Mouse (Mus musculus) midbrain, embryonic 12.5 days (tissue): Measurements from ENCODE around the gene Lsm7. TPM values are rescaled to one million over a fixed set of nuclear protein-coding genes. Genes with fewer than 3 reads are reported as not detected.

Source experiments
- ATAC-seq: fragments of 200-750 bp; cut with Nextera tagmentation; 2 replicates; pipeline ENCODE4 v1.8.0; 2017; ENCODE audit warnings: low read depth, moderate TSS enrichment, moderate library complexity; ENCODE audit not compliant: low FRiP score
- H3K27ac ChIP-seq: fragments of 300-500 bp; sonication (generic); replicated peaks from 2 replicates; pipeline ENCODE4 v1.5.1; 2016; ENCODE audit warnings: mild to moderate bottlenecking
- H3K27me3 ChIP-seq: fragments of 300-500 bp; sonication (generic); 2 replicates; pipeline ENCODE4 v1.6.1; 2016; ENCODE audit warnings: mild to moderate bottlenecking
- H3K36me3 ChIP-seq: fragments of 300-500 bp; sonication (generic); 2 replicates; pipeline ENCODE4 v1.6.1; 2016
- H3K4me1 ChIP-seq: fragments of 300-500 bp; sonication (generic); 2 replicates; pipeline ENCODE4 v1.6.1; 2016
- H3K4me2 ChIP-seq: fragments of 300-500 bp; sonication (generic); replicated peaks from 2 replicates; pipeline ENCODE4 v1.6.1; 2016; ENCODE audit warnings: mild to moderate bottlenecking, moderate library complexity
- H3K4me3 ChIP-seq: fragments of 300-500 bp; sonication (generic); 2 replicates; pipeline ENCODE4 v1.5.1; 2016; ENCODE audit warnings: mild to moderate bottlenecking
- H3K9ac ChIP-seq: fragments of 300-500 bp; sonication (generic); replicated peaks from 2 replicates; pipeline ENCODE4 v1.6.1; 2016; ENCODE audit warnings: mild to moderate bottlenecking, moderate library complexity
- H3K9me3 ChIP-seq: fragments of 300-500 bp; sonication (generic); 2 replicates; pipeline ENCODE4 v1.6.1; 2016; ENCODE audit warnings: mild to moderate bottlenecking
- WGBS: fragments of 180-500 bp; shearing (Covaris S2); methylation state at CpG from one replicate; pipeline ENCODE4 v1.1.7; 2016; 5-methylcytosine and 5-hydroxymethylcytosine counted together
- polyA plus RNA-seq: library from polyadenylated mRNA; unstranded; fragments of >200 nt; fragmentation: Nextera tagmentation; extraction: Ambion mirVana; gene quantifications from 2 replicates; pipeline ENCODE4 v1.2.1, GENCODE M21; 2016

Lsm7 gene
- polyA plus RNA-seq, 1 experiment from 2014 or later = 250 TPM

DNA sequence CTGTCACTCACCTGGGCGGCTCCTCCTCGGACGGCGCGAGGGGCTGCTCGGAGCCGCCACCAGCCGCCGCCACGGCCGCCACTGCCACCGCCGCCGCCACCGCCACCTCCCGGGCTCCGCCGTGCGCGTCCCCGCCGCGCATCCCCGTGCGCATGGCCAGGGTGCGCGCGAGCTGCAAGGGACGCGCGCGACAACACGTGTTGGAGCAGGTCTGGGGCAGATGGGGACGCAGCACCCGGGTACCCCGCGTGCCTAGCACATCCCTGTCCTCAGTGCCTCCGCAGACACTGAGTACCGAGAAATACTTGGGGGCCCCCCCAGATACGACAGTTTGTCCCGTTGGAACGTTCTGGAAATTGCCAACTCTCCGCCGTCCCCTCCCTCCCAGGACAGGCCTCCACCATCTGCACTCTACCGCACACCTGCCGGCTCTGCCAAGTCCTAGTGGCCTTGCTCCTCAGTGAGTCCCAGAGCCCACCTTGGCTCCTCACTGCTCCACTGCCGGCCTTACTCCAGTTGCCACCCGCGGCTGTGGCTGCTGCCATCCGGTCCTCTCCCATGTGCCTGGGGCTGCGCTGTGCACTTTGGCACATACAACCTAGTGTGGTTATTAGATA is 11.0 kb downstream of the Lsm7 start, which contains the start of gene Lingo3:
TSS of gene Lingo3 (minus strand) at position 109 of the 617 bp plus-strand sequence.
- H3K4me2 ChIP-seq = peak within 1 kb of the TSS; percentile 72
- peak within 1 kb of the TSS; percentile 44 for H3K4me3 ChIP-seq
- 6% methylated on average over 44 of the region's 51 CpGs for WGBS
- H3K36me3 ChIP-seq = no peaks in the 10 kb centered on the region
- peaks cover 13% of the 10 kb centered on the region for H3K4me1 ChIP-seq
- no peak within 1 kb of the TSS for H3K27ac ChIP-seq
- H3K9me3 ChIP-seq = no peaks in the 10 kb centered on the region
- ATAC-seq = 0 out of 2 replicates have a peak, but pooled peaks have one; percentile 34
- H3K9ac ChIP-seq = peak within 1 kb of the TSS; percentile 50
- peaks cover 66% of the 10 kb centered on the region for H3K27me3 ChIP-seq

DNA sequence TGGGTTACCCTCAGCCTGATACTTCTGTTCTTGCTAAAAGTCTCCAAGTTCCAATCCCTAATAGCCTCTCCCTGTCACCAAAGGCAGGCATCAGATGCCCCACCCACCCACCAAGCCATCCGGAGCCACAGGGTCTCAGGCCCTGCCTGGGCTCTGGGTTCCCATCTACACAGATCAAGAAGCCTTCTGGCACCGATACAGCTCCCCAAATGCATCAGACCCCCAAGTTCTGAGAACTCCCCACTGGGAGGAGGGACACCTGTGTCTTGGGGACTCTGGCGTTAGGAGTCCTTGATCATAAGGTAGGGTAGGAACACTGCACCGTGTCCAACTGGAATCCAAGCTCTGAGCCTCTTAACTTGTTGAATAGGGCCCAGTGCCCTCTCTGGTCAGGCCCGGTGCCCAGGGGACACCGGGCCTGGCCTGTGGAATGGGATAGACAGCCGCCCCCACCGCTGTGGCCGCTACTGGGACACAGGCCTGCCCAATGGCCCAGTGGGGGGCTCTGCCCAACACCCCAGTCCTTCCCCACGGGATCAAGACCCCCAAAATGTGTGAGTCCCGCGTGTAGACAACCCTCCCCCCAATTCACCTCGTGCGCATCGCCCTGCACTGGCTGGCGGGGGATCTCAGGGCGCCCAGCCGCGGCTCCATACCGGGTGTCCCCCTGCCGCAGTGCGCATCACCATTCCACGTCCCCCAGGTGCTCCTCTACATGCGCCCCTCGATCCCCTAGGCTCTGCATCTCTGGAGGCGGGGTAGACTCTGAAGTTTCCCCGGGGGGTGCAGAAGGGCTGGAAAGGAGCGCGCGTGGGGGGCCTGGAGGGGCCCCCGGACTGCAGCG is 11.7 kb downstream of the Lsm7 start:
- Histone ChIP-seq H3K36me3 (no peaks in the 10 kb centered on the region), H3K27ac (no peak overlapping the region), H3K4me2 (peak overlapping the region; percentile 72), H3K9ac (peak overlapping the region; percentile 50), H3K4me3 (peak overlapping the region; percentile 44), H3K27me3 (peaks cover 69% of the 10 kb centered on the region), H3K4me1 (peaks cover 11% of the 10 kb centered on the region), H3K9me3 (no peaks in the 10 kb centered on the region)
- WGBS = 10% methylated on average over 32 of the region's 32 CpGs
- 0 out of 2 replicates have a peak, but pooled peaks have one; percentile 55 for ATAC-seq

DNA sequence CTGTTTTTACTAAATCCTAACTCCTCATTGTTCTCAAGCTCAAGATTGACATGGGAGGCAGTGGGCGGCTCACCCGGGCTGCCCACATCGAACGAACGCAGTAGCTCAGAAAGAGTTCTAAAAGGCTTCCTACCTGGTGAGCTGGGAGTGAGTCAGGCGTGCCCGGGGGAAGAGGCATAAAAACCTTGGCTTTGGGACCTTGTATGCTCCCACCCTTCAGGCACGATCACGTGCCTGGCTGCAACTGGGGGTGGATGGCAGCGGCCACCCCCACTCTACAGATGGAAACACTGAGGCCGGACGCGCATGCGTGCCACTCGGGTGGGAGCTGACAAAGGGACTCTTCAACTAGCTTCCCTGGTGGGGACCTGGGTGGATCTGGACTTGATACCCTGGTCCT is 12.7 kb downstream of the Lsm7 start:
- no peak for ATAC-seq
- H3K27me3 ChIP-seq = peaks cover 78% of the 10 kb centered on the region
- no peaks in the 10 kb centered on the region for H3K9me3 ChIP-seq
- WGBS = 85% methylated on average over 15 of the region's 15 CpGs
- peaks cover 11% of the 10 kb centered on the region for H3K4me1 ChIP-seq
- no peak overlapping the region for H3K4me3 ChIP-seq
- no peak overlapping the region for H3K4me2 ChIP-seq
- no peaks in the 10 kb centered on the region for H3K36me3 ChIP-seq
- no peak overlapping the region for H3K9ac ChIP-seq
- H3K27ac ChIP-seq = no peak overlapping the region

DNA sequence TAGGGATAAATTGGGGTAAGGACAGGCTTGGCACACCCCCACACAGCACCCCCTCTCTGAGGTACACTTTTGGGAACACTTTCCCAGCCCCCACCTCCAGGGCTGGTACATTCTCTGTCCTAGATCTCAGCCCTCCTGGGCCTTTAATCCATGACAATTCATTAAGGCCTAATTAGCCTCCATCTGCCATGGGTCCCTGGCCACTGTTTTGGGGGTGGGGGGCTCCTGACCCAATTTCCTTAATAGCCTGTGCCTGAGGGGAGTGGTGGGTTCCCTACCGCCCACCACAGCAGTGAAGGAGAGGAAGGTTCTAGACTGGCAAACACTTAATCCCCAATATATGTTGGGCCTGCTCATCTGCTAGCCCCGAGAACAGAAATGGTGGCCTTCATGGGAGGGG is 13.3 kb downstream of the Lsm7 start:
- no peak overlapping the region for H3K9ac ChIP-seq
- H3K27me3 ChIP-seq = peaks cover 85% of the 10 kb centered on the region
- H3K27ac ChIP-seq = no peak overlapping the region
- 83% methylated on average over 2 of the region's 2 CpGs for WGBS
- H3K36me3 ChIP-seq = no peaks in the 10 kb centered on the region
- ATAC-seq = no peak
- no peaks in the 10 kb centered on the region for H3K9me3 ChIP-seq
- no peak overlapping the region for H3K4me3 ChIP-seq
- H3K4me1 ChIP-seq = peaks cover 11% of the 10 kb centered on the region
- no peak overlapping the region for H3K4me2 ChIP-seq

DNA sequence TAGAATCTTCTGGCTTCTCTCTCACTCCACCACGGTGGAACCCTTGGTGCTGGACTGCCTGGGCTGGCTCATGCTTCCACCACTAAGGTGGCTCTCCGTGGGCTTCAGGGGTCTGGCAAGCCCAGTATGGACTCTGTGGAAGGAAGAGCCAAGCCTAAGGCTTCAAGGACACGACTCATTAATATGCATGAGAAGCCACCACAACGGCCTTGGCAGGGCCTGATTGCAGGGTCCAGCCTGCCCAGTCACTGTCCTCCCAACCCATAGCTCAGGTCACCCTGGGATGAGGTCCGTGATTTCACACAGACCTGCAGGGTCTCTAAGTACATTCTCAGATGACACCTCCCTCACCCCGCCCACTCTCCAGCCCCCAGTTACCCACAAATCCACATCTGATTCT is 15.2 kb downstream of the Lsm7 start:
- H3K27me3 ChIP-seq = peaks cover 86% of the 10 kb centered on the region
- no peak overlapping the region for H3K4me3 ChIP-seq
- 54% methylated on average over 6 of the region's 6 CpGs for WGBS
- no peak for ATAC-seq
- H3K27ac ChIP-seq = no peak overlapping the region
- H3K9ac ChIP-seq = no peak overlapping the region
- H3K9me3 ChIP-seq = no peaks in the 10 kb centered on the region
- H3K36me3 ChIP-seq = no peaks in the 10 kb centered on the region
- H3K4me2 ChIP-seq = no peak overlapping the region
- peaks cover 11% of the 10 kb centered on the region for H3K4me1 ChIP-seq

DNA sequence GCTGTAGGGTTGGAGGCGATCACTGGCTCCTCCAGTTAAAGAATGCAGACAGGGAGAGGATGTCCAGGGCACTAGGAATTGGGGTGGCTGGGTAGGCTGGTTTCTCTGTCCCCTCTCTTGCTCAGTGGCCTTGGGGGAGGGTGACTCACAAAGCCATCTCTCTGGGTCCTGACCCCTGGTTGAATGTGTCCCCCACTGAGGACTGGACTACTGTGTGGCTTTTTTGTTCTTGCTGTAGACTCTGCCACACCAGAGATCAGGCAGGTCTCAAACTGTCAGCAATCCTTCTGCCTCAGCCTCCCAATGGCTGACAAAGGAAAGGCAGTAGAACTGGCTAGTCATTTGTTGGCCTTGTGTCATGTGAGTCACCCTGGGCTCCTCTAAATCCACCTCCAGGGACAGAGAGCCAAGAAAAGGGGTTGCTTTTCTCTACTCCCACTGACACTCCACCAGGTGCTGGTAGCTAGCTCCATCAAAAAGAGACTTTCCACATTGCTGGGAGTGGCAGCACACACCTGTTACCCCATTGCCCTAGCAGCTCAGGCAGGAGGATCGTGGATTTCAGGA is 16.6 kb downstream of the Lsm7 start:
- Histone ChIP-seq H3K9ac (no peak overlapping the region), H3K4me2 (no peak overlapping the region), H3K36me3 (no peaks in the 10 kb centered on the region), H3K27me3 (peaks cover 86% of the 10 kb centered on the region), H3K27ac (no peak overlapping the region), H3K9me3 (no peaks in the 10 kb centered on the region), H3K4me3 (no peak overlapping the region), H3K4me1 (peaks cover 1% of the 10 kb centered on the region)
- 59% methylated on average over 2 of the region's 2 CpGs for WGBS
- ATAC-seq = no peak

DNA sequence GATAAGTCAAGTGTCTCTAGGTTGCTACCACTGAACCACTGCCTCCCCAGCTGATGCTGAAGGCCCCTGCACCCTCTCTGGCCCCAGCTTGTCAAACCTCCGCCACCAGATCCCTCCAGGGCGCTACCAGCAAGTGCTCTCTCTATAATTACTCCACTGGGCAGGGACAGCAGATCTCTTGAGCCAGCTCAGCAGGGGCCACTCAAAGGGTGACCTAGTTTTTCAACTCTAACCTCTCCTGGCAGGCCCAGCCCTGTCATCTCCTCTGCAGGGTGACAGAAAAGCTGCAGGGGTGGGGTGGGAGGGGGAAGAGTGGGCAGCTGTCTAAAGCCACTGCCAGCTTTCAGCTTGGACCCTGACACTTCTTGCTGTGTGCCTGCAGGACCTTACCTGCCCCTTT is 17.2 kb downstream of the Lsm7 start:
- 8% methylated on average over 2 of the region's 2 CpGs for WGBS
- peaks cover 84% of the 10 kb centered on the region for H3K27me3 ChIP-seq
- H3K9me3 ChIP-seq = no peaks in the 10 kb centered on the region
- no peak overlapping the region for H3K4me2 ChIP-seq
- peaks cover 4% of the 10 kb centered on the region for H3K4me1 ChIP-seq
- H3K27ac ChIP-seq = no peak overlapping the region
- no peaks in the 10 kb centered on the region for H3K36me3 ChIP-seq
- no peak for ATAC-seq
- no peak overlapping the region for H3K4me3 ChIP-seq
- 0 out of 2 replicates have a peak overlapping the region, but pooled peaks have one; percentile 11 for H3K9ac ChIP-seq

DNA sequence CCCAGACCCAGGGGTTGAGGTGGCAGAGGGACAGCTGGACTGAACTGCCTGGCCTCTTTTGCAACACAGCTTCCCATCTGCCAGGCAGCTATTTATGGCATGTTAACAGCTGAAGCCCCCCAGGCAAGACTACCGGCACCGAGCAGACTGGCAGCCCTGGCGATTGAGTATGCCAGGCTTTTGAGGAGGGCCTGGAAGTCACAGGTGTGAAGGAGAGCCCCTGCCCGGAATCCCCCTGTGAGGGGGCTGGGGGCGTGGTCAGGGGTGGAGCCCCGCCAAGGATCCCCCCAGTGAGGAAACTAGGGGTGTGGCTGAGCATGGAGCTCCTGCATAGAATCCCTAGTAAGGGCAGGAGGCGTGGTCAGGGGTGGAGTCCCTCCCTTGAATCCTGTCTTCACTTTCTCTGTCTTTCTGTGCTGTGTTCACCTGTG is 18.0 kb downstream of the Lsm7 start:
- 64% methylated on average over 7 of the region's 7 CpGs for WGBS

DNA sequence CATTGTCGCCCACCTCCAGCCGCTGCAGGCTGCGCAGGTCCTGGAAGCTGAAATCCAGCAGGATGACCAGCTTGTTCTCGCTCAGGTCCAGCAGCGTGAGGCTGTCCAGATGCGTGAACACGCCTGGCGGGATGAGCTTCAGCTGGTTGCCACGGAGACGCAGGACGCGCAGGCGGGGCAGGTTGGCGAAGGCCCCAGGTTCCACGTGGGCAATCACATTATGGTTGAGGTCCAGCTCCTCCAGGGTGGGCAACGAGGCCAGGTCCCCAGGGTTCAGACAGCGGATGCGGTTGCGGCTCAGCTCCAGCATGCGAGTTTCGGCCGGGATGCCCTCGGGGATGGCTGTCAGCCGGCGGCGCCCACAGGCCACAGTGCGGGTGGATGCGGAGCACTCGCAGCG is 19.4 kb downstream of the Lsm7 start:
- peak overlapping the region; percentile 11; the same call in 1 of the 2 replicates for H3K9ac ChIP-seq
- no peak overlapping the region for H3K27ac ChIP-seq
- peaks cover 63% of the 10 kb centered on the region for H3K27me3 ChIP-seq
- no peak for ATAC-seq
- H3K9me3 ChIP-seq = no peaks in the 10 kb centered on the region
- H3K4me2 ChIP-seq = no peak overlapping the region; the same call in 1 of the 2 replicates
- H3K36me3 ChIP-seq = 0 out of 2 replicates have a peak, but pooled peaks cover 2% of the 10 kb centered on the region
- 61% methylated on average over 30 of the region's 30 CpGs for WGBS
- H3K4me3 ChIP-seq = no peak overlapping the region
- H3K4me1 ChIP-seq = peaks cover 18% of the 10 kb centered on the region

More for the DNA sequence above, 18.0 kb downstream of the Lsm7 start:
- H3K36me3 ChIP-seq = no peaks in the 10 kb centered on the region
- H3K4me1 ChIP-seq = peaks cover 9% of the 10 kb centered on the region
- peaks cover 76% of the 10 kb centered on the region for H3K27me3 ChIP-seq
- no peak overlapping the region for H3K4me2 ChIP-seq
- no peak overlapping the region for H3K27ac ChIP-seq
- H3K9me3 ChIP-seq = no peaks in the 10 kb centered on the region
- H3K4me3 ChIP-seq = no peak overlapping the region
- no peak overlapping the region for H3K9ac ChIP-seq
- no peak for ATAC-seq

DNA sequence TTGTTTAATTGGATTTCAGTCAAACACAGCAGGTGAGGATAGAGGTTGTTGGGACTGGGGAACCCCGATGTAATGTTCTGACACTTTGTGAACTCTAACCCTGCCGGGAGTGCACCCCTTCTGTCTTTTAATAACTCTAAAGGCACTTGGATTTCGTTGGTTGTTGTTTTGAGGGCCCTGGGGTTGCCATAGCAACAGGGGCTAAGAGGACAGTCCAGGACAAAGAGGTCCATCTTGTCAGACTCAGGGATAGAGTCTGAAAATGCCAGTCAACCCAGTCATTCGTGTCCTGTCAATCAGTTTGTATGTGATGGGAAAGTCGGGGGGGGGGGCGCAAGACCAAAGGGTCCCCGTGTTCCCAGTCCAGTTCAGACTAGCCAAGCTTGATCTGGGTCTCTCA is 22.2 kb downstream of the Lsm7 start:
- Histone ChIP-seq H3K4me3 (no peak overlapping the region), H3K9ac (no peak overlapping the region), H3K36me3 (peaks cover 24% of the 10 kb centered on the region), H3K27me3 (peaks cover 48% of the 10 kb centered on the region), H3K9me3 (no peaks in the 10 kb centered on the region), H3K27ac (no peak overlapping the region), H3K4me2 (no peak overlapping the region), H3K4me1 (peaks cover 41% of the 10 kb centered on the region)
- ATAC-seq = no peak
- WGBS = 45% methylated on average over 7 of the region's 7 CpGs

DNA sequence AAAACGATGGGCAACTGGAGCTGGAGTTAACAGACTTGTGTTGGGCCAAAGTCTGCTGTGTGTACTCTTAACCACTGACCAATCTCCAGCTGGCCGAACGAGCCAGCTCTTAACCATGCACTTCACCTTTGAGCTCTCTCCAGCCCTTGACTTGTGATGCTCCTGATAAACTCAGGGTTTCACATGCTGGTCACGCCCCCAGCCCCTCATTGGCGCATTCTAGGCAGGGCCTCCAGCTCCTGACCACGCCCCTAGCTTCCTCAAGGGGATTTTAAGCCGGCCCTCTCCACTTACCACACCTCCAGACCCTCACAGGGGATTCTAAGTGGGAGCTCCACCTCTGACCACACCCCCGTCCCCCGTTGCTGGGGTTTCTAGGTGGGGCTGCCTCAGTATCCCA is 23.9 kb downstream of the Lsm7 start:
- H3K36me3 ChIP-seq = peaks cover 24% of the 10 kb centered on the region
- no peak for ATAC-seq
- H3K4me2 ChIP-seq = no peak overlapping the region
- H3K4me3 ChIP-seq = no peak overlapping the region
- peaks cover 31% of the 10 kb centered on the region for H3K27me3 ChIP-seq
- H3K27ac ChIP-seq = peak overlapping the region; percentile 16
- no peaks in the 10 kb centered on the region for H3K9me3 ChIP-seq
- no peak overlapping the region for H3K9ac ChIP-seq
- 3% methylated on average over 9 of the region's 9 CpGs for WGBS
- peaks cover 45% of the 10 kb centered on the region for H3K4me1 ChIP-seq
